Mouse (Mus musculus) adrenal gland, adult (tissue): ENCODE results near the gene Micall1.

Experiments used
- DNase-seq, 2 experiments: peaks; one replicate each; pipeline ENCODE4 v3.0.0; 2022 to 2023; ENCODE audit warnings: low spot score in 1 of 2; ENCODE audit not compliant: inconsistent age in 2 of 2

The Micall1 gene

GRCm38 (mm10) chr15:79096556-79096955 lies 12.1 kb upstream of the Micall1 start:
- peak; percentile 56 to 78 for DNase-seq

- peak in 1 of 2 experiments; percentile 55 for DNase-seq
Observed at GRCm38 (mm10) chr15:79097135-79097534, 11.6 kb upstream of the Micall1 start.

- peak; percentile 78 to 88 for DNase-seq
Observed at GRCm38 (mm10) chr15:79097611-79098025, 11.1 kb upstream of the Micall1 start.

GRCm38 (mm10) chr15:79098220-79098619 lies 10.5 kb upstream of the Micall1 start:
- DNase-seq, result peak in 1 of 2 experiments; percentile 56

GRCm38 (mm10) chr15:79098868-79099267 lies 9.8 kb upstream of the Micall1 start:
- DNase-seq, result peak in 1 of 2 experiments; percentile 72

GRCm38 (mm10) chr15:79099456-79099855 lies 9.2 kb upstream of the Micall1 start:
- peak in 1 of 2 experiments; percentile 61 for DNase-seq

- DNase-seq, result no peak
Observed at GRCm38 (mm10) chr15:79100391-79100790, 8.3 kb upstream of the Micall1 start.

- DNase-seq, result no peak
Observed at GRCm38 (mm10) chr15:79101531-79101930, 7.2 kb upstream of the Micall1 start.

GRCm38 (mm10) chr15:79103264-79103663 lies 5.4 kb upstream of the Micall1 start:
- DNase-seq, result no peak

GRCm38 (mm10) chr15:79105804-79106203 lies 2.9 kb upstream of the Micall1 start:
- DNase-seq, result no peak

GRCm38 (mm10) chr15:79107966-79108365 lies 732 bp upstream of the Micall1 start:
- DNase-seq, result peak in 1 of 2 experiments; percentile 60

GRCm38 (mm10) chr15:79109321-79109934 lies 730 bp downstream of the Micall1 start:
- DNase-seq, result no peak

GRCm38 (mm10) chr15:79110031-79110430 lies 1.3 kb downstream of the Micall1 start:
- DNase-seq, result no peak

GRCm38 (mm10) chr15:79110528-79110927 lies 1.8 kb downstream of the Micall1 start:
- DNase-seq, result peak; percentile 17 to 57

GRCm38 (mm10) chr15:79111774-79112173 lies 3.1 kb downstream of the Micall1 start:
- DNase-seq, result peak; percentile 58 to 83

- peak in 1 of 2 experiments; percentile 50 for DNase-seq
Observed at GRCm38 (mm10) chr15:79115276-79115675, 6.6 kb downstream of the Micall1 start.

GRCm38 (mm10) chr15:79119491-79119890 lies 10.8 kb downstream of the Micall1 start:
- peak in 1 of 2 experiments; percentile 71 for DNase-seq

- peak in 1 of 2 experiments; percentile 87 for DNase-seq
Observed at GRCm38 (mm10) chr15:79122119-79122518, 13.4 kb downstream of the Micall1 start.

GRCm38 (mm10) chr15:79122546-79122945 lies 13.8 kb downstream of the Micall1 start:
- no peak for DNase-seq

GRCm38 (mm10) chr15:79123751-79124150 lies 15.1 kb downstream of the Micall1 start:
- peak in 1 of 2 experiments; percentile 43 for DNase-seq

- DNase-seq, result no peak
Observed at GRCm38 (mm10) chr15:79124331-79124875, 15.7 kb downstream of the Micall1 start.

- DNase-seq, result peak; percentile 71 to 87
Observed at GRCm38 (mm10) chr15:79126217-79126932, 17.7 kb downstream of the Micall1 start.
